Mouse (Mus musculus) liver, embryonic 11.5 days (tissue): ENCODE measurements around the gene Slc6a3. TPM values are rescaled to one million over a fixed set of nuclear protein-coding genes. Genes with fewer than 3 reads are reported as not detected.
A peak's percentile ranks its signal among the peaks of the same experiment; 100 is the strongest.

Experiments
- ATAC-seq: fragments of 200-750 bp; cut with Nextera tagmentation; replicated peaks from 2 replicates; pipeline ENCODE4 v1.8.0; 2017; ENCODE audit warnings: moderate number of reproducible peaks, mild to moderate bottlenecking, moderate TSS enrichment, moderate library complexity; ENCODE audit not compliant: low FRiP score
- DNase-seq: peaks from one replicate; pipeline ENCODE4 v3.0.0-alpha.2; 2017; ENCODE audit warnings: low spot score
- H3K27ac ChIP-seq: fragments of 300-500 bp; sonication (generic); 2 replicates; pipeline ENCODE4 v1.5.1; 2014; ENCODE audit warnings: mild to moderate bottlenecking, low read depth, low read length, control low read depth
- H3K27me3 ChIP-seq: fragments of 300-500 bp; sonication (generic); replicated peaks from 2 replicates; pipeline ENCODE4 v1.6.1; 2014; ENCODE audit warnings: low read length, mixed read lengths; ENCODE audit not compliant: control insufficient read depth, insufficient read depth
- H3K36me3 ChIP-seq: fragments of 300-500 bp; sonication (generic); 2 replicates; pipeline ENCODE4 v1.6.1; 2014; ENCODE audit warnings: mild to moderate bottlenecking, low read length, moderate library complexity, mixed read lengths; ENCODE audit not compliant: control insufficient read depth, insufficient read depth
- H3K4me1 ChIP-seq: fragments of 300-500 bp; sonication (generic); replicated peaks from 2 replicates; pipeline ENCODE4 v1.6.1; 2014; ENCODE audit warnings: low read length, mixed read lengths; ENCODE audit not compliant: control insufficient read depth, insufficient read depth
- H3K4me2 ChIP-seq: fragments of 300-500 bp; sonication (generic); 2 replicates; pipeline ENCODE4 v1.6.1; 2014; ENCODE audit warnings: mild to moderate bottlenecking, control low read depth, moderate library complexity
- H3K4me3 ChIP-seq: fragments of 300-500 bp; sonication (generic); 2 replicates; pipeline ENCODE4 v1.5.1; 2014; ENCODE audit warnings: low read depth, low read length, control low read depth
- H3K9ac ChIP-seq: fragments of 300-500 bp; sonication (generic); 2 replicates; pipeline ENCODE4 v1.6.1; 2014; ENCODE audit warnings: low read depth, low read length, control low read depth
- H3K9me3 ChIP-seq: fragments of 300-500 bp; sonication (generic); 2 replicates; pipeline ENCODE4 v1.6.1; 2016; ENCODE audit warnings: low read length, inconsistent platforms, mixed read lengths; ENCODE audit not compliant: control insufficient read depth
- WGBS: fragments of 180-500 bp; shearing (Covaris S2); extraction: QIAGEN DNeasy Blood & Tissue Kit; methylation state at CpG from one replicate; pipeline ENCODE4 v1.1.7; 2014; 5-methylcytosine and 5-hydroxymethylcytosine counted together
- polyA plus RNA-seq: library from polyadenylated mRNA; unstranded; fragments of >200 nt; fragmentation: Nextera tagmentation; extraction: Ambion mirVana; gene quantifications from 2 replicates; pipeline ENCODE4 v1.2.1, GENCODE M21; 2014

Slc6a3 gene
- polyA plus RNA-seq, 1 experiment from 2014 or later, result 0.70 TPM

DNA sequence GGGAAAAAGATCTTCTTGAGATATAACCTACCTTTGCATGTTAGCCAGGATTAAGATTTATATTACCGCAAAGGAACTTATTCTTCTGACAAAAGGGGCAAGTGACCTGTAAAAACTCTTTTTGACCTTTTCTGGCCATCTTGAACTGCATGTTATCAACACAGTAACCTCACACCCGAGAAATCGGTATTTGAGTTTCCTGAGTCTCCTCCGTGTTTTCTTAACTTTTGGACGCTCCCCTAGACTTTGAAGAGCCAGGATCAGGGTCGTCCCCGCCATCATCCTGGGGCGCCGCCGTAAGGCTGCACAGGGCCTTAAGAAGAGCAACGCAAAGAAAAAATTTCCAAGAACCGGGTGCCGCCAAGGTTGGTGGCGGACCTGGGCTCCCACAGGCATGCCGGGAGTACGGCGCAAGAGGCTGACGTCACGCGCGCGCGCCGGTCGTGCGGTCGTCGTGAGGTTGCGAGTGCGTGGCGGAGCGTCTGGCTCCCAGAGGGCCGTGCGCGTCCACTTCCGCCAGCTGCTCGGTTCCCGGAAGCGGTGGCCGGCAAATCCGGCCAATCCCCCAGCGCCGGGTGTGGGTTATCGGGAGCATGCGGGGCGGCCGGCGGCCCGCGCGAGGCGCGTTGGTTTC is 67.1 kb downstream of the Slc6a3 start, which contains the start of gene Clptm1l:
Gene Clptm1l, plus strand, starts transcription at position 485 of the 634 bp plus-strand sequence.
- ATAC-seq (peak; percentile 96), DNase-seq (peak; percentile 98)
- Histone ChIP-seq H3K36me3 (peaks cover 10% of the 10 kb centered on the region; the same call in 1 of the 2 replicates), H3K27me3 (no peaks in the 10 kb centered on the region), H3K9me3 (no peaks in the 10 kb centered on the region), H3K9ac (peak within 1 kb of the TSS; percentile 88), H3K4me3 (peak within 1 kb of the TSS; percentile 90), H3K4me1 (peaks cover 12% of the 10 kb centered on the region; the same call in 1 of the 2 replicates), H3K4me2 (peak within 1 kb of the TSS; percentile 70), H3K27ac (peak within 1 kb of the TSS; percentile 70)
- under 1% methylated on average over 53 of the region's 53 CpGs for WGBS

DNA sequence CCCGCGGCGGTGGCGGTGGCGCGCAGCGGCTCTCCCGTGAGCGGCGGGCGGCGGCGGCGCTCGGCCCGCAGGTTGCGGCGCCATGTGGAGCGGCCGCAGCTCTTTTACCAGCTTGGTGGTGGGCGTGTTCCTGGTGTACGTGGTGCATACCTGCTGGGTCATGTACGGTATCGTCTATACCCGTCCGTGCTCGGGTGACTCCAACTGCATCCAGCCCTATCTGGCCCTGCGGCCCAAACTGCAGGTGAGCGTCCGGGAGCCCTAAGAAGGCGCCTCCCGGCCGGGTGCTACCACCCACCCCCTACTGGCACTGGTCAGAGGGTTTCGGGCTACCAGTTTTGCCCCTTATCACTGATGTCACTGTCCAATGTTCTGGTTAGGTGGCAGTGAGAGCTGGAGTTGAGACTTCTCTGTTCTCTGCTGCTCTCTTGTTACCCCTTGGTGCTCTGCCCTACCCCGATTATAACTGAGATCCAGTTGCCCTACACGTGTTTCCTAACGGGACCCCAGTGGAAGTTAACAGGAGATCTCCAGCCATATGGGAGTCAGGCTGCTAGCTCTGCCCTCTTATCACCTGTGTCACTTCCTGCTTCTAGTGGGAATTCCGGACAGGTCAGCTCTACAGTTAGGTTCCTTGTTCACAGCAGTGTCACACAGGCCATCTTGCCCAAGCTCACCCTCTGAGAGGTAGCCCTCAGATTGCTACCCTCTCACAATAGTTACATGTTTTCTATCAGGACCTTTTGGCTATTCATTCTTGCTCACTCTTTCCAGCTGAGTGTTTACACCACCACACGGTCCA is 67.8 kb downstream of the Slc6a3 start:
- DNase-seq (no peak), ATAC-seq (peak; percentile 73)
- Histone ChIP-seq H3K27ac (peak overlapping the region; percentile 70), H3K4me1 (peaks cover 12% of the 10 kb centered on the region; the same call in 1 of the 2 replicates), H3K9me3 (no peaks in the 10 kb centered on the region), H3K4me2 (peak overlapping the region; percentile 70), H3K36me3 (peaks cover 15% of the 10 kb centered on the region; the same call in 1 of the 2 replicates), H3K4me3 (peak overlapping the region; percentile 90), H3K9ac (peak overlapping the region; percentile 88), H3K27me3 (no peaks in the 10 kb centered on the region)
- WGBS, result 2% methylated on average over 34 of the region's 39 CpGs

DNA sequence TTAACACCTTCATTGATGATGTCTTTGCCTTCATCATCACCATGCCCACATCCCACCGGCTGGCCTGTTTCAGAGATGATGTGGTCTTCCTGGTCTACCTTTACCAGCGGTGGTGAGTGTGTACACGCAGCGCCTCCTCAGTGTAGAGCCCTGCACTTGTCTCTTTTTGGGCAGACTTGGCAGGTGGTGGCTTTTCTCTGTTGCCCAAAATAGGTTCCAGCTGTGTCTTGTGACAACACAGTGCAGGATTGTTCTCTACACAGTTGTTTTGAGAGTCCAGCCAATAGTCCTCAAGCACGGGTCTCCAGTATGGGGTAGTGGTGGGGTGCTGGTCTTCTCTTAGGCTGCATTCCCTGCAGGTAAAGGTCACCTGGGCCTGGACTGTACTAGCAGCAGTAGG is 81.9 kb downstream of the Slc6a3 start:
- no peak for ATAC-seq
- Histone ChIP-seq H3K4me3 (no peak overlapping the region), H3K9me3 (no peaks in the 10 kb centered on the region), H3K36me3 (peaks cover 43% of the 10 kb centered on the region), H3K27ac (no peak overlapping the region), H3K27me3 (no peaks in the 10 kb centered on the region), H3K4me2 (no peak overlapping the region), H3K9ac (no peak overlapping the region), H3K4me1 (no peaks in the 10 kb centered on the region)
- no peak for DNase-seq
- 91% methylated on average over 5 of the region's 5 CpGs for WGBS

DNA sequence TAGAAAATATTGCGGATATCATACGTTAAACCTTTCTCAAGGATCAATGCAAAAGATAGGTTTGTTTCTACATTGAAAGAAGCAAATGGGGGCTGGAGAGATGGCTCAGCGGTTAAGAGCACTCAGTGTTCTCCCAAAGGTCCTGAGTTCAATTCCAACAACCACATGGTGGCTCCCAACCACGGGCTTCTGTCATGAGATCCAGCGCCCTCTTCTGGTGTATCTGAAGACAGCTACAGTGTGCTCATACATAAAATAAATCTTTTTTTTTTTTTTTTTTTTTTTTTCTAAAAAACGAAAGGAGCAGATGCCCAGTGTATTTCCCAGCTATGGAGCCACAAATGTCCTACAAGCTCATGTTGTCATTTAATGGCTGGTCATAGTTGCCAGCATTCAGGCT is 84.1 kb downstream of the Slc6a3 start:
- ATAC-seq (no peak), DNase-seq (no peak)
- H3K27ac ChIP-seq, result no peak overlapping the region
- H3K36me3 ChIP-seq, result peaks cover 34% of the 10 kb centered on the region
- H3K9ac ChIP-seq, result no peak overlapping the region
- WGBS, result 64% methylated on average over 6 of the region's 6 CpGs
- no peaks in the 10 kb centered on the region for H3K4me1 ChIP-seq
- no peaks in the 10 kb centered on the region for H3K9me3 ChIP-seq
- H3K27me3 ChIP-seq, result no peaks in the 10 kb centered on the region
- no peak overlapping the region for H3K4me2 ChIP-seq
- H3K4me3 ChIP-seq, result no peak overlapping the region

DNA sequence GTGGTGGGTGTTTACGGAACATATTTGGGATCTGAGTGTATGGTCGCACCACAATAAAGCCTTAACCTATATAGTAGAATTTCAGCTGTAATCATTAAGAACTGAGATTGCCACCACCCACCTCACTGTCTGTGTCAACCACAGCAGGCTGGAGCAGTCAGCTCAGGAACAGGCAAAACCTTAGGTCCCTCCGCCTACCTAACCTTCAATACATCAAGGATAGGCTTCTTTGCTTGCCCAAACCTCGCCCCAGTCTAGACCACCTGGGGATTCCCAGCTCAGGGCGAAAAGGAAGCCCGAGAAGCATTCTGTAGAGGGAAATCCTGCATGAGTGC is 89.8 kb downstream of the Slc6a3 start:
- Histone ChIP-seq H3K9ac (no peak overlapping the region; the same call in 1 of the 2 replicates), H3K4me3 (peak overlapping the region; percentile 56), H3K27ac (no peak overlapping the region), H3K4me2 (peak overlapping the region; percentile 67), H3K36me3 (no peaks in the 10 kb centered on the region), H3K27me3 (no peaks in the 10 kb centered on the region; the same call in 1 of the 2 replicates), H3K4me1 (peaks cover 4% of the 10 kb centered on the region; the same call in 1 of the 2 replicates), H3K9me3 (no peaks in the 10 kb centered on the region)
- ATAC-seq, result no peak; the same call in 1 of the 2 replicates
- WGBS, result 43% methylated on average over 6 of the region's 6 CpGs
- DNase-seq, result no peak

DNA sequence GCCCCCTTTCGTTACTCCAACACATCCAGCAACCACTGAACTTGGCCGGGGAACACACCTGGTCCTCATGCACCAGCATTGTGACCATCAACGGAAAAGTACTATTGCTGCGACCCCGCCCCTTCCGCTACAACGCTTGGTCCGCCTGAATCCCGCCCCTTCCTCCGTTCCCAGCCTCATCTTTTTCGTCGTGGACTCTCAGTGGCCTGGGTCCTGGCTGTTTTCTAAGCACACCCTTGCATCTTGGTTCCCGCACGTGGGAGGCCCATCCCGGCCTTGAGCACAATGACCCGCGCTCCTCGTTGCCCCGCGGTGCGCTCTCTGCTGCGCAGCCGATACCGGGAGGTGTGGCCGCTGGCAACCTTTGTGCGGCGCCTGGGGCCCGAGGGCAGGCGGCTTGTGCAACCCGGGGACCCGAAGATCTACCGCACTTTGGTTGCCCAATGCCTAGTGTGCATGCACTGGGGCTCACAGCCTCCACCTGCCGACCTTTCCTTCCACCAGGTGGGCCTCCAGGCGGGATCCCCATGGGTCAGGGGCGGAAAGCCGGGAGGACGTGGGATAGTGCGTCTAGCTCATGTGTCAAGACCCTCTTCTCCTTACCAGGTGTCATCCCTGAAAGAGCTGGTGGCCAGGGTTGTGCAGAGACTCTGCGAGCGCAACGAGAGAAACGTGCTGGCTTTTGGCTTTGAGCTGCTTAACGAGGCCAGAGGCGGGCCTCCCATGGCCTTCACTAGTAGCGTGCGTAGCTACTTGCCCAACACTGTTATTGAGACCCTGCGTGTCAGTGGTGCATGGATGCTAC is 90.4 kb downstream of the Slc6a3 start, which contains the start of gene Tert:
Gene Tert, plus strand, starts transcription at position 167 of the 805 bp plus-strand sequence.
- DNase-seq, result peak; percentile 64
- Histone ChIP-seq H3K27me3 (no peaks in the 10 kb centered on the region; the same call in 1 of the 2 replicates), H3K9me3 (no peaks in the 10 kb centered on the region), H3K4me3 (peak within 1 kb of the TSS; percentile 56), H3K4me2 (peak within 1 kb of the TSS; percentile 67), H3K27ac (no peak within 1 kb of the TSS), H3K36me3 (no peaks in the 10 kb centered on the region), H3K9ac (peak within 1 kb of the TSS; percentile 53), H3K4me1 (peaks cover 4% of the 10 kb centered on the region; the same call in 1 of the 2 replicates)
- 14% methylated on average over 47 of the region's 47 CpGs for WGBS
- peak; percentile 64 for ATAC-seq

Other genes with a start within 250 kb of the Slc6a3 start
- gene Mrpl36, start 208.2 kb upstream of the Slc6a3 start, polyA plus RNA-seq, result 207 and 211 TPM in 2 replicates
- gene Ndufs6, start 208.2 kb upstream of the Slc6a3 start, polyA plus RNA-seq, result 358 and 377 TPM in 2 replicates
- 81.9 and 84.0 TPM in 2 replicates for gene Lpcat1, start 69.5 kb upstream of the Slc6a3 start, polyA plus RNA-seq
- 157 and 167 TPM in 2 replicates for gene Clptm1l, start 67.3 kb downstream of the Slc6a3 start, polyA plus RNA-seq
- 2.2 and 2.9 TPM in 2 replicates for gene Tert, start 90.2 kb downstream of the Slc6a3 start, polyA plus RNA-seq
- gene Slc6a18, start 141.3 kb downstream of the Slc6a3 start, polyA plus RNA-seq, result not detected in 2 replicates
- 0.47 and 0.84 TPM in 2 replicates for gene Slc6a19, start 168.1 kb downstream of the Slc6a3 start, polyA plus RNA-seq
- gene Slc12a7, start 196.3 kb downstream of the Slc6a3 start, polyA plus RNA-seq, result 20.4 and 21.0 TPM in 2 replicates